ENCODE assay signal across 8 mouse cellular contexts in genomic region chr1:156717751-156718285, GRCm38 (mm10). TPM values are rescaled to one million over a fixed set of nuclear protein-coding genes. Genes with fewer than 3 reads are reported as not detected.
A peak's percentile ranks its signal among the peaks of the same experiment; 100 is the strongest.
DNase-seq lines count a peak whose midpoint lies in the region; ATAC-seq and TF ChIP-seq lines count a peak whose summit lies in the region.

No protein-coding gene starts in this region.

- peak overlapping the region; percentile 96 for H3K27ac ChIP-seq in heart, embryonic 15.5 days
- peak overlapping the region; percentile 92; the same call in 1 of the 2 replicates for H3K27ac ChIP-seq in forebrain, embryonic 12.5 days
- H3K27ac ChIP-seq in midbrain, postnatal 0 days (ENCODE audit: low read depth, low read length), result peak overlapping the region; percentile 92

- H3K4me3 ChIP-seq in heart, embryonic 15.5 days, result peak overlapping the region; percentile 94
- peak overlapping the region; percentile 97 for H3K4me3 ChIP-seq in forebrain, embryonic 12.5 days (replicated peaks)
- H3K4me3 ChIP-seq in midbrain, postnatal 0 days (ENCODE audit: low read depth, low read length), result peak overlapping the region; percentile 86

- H3K4me2 ChIP-seq in heart, embryonic 15.5 days, result peak overlapping the region; percentile 75
- H3K4me2 ChIP-seq in forebrain, embryonic 12.5 days, result peak overlapping the region; percentile 67
- H3K4me2 ChIP-seq in midbrain, postnatal 0 days (ENCODE audit: low read depth, low read length, poor library complexity, severe bottlenecking), result peak overlapping the region; percentile 71

- no peak for ATAC-seq in heart, embryonic 15.5 days (replicated peaks; ENCODE audit: insufficient number of reproducible peaks, insufficient read depth, low FRiP score, low read depth)
- no peak for ATAC-seq in forebrain, embryonic 12.5 days (ENCODE audit: low FRiP score)
- no peak for ATAC-seq in midbrain, postnatal 0 days (ENCODE audit: low FRiP score)

- peaks cover 25% of the 10 kb centered on the region for H3K4me1 ChIP-seq in heart, embryonic 15.5 days (replicated peaks)
- peaks cover 11% of the 10 kb centered on the region for H3K4me1 ChIP-seq in forebrain, embryonic 12.5 days
- H3K4me1 ChIP-seq in midbrain, postnatal 0 days (ENCODE audit: insufficient read depth, low read length), result 0 out of 2 replicates have a peak, but pooled peaks cover 3% of the 10 kb centered on the region

- no peaks in the 10 kb centered on the region for H3K27me3 ChIP-seq in heart, embryonic 15.5 days
- H3K27me3 ChIP-seq in forebrain, embryonic 12.5 days, result peaks cover 16% of the 10 kb centered on the region; the same call in 1 of the 2 replicates
- no peaks in the 10 kb centered on the region for H3K27me3 ChIP-seq in midbrain, postnatal 0 days (ENCODE audit: insufficient read depth, low read length)

- DNase-seq in heart, postnatal 4 days, result no peak
- peak; percentile 65 for DNase-seq in kidney, postnatal 14 days
- DNase-seq in midbrain, postnatal 0 days (ENCODE audit: low spot score), result no peak
- DNase-seq in cerebellum, adult 18-20 months, result no peak
- DNase-seq in right cerebral cortex, adult 2 months (ENCODE audit: low spot score in 2 of 2), result no peak
- DNase-seq in gastrocnemius, postnatal 14 days, result no peak

- H3K9ac ChIP-seq in heart, embryonic 15.5 days, result peak overlapping the region; percentile 91
- peak overlapping the region; percentile 91 for H3K9ac ChIP-seq in forebrain, embryonic 12.5 days
- peak overlapping the region; percentile 90 for H3K9ac ChIP-seq in midbrain, postnatal 0 days (replicated peaks; ENCODE audit: low read length, poor library complexity, severe bottlenecking)

- H3K36me3 ChIP-seq in heart, embryonic 15.5 days, result no peaks in the 10 kb centered on the region
- 0 out of 2 replicates have a peak, but pooled peaks cover 3% of the 10 kb centered on the region for H3K36me3 ChIP-seq in forebrain, embryonic 12.5 days (replicated peaks)
- no peaks in the 10 kb centered on the region for H3K36me3 ChIP-seq in midbrain, postnatal 0 days (ENCODE audit: insufficient read depth, low read length)

- intact Hi-C loops in gastrocnemius, postnatal 14 days (cut with DNase I; ENCODE audit: low total_unique reads), result no loop called here

- 16% methylated on average over 13 of the region's 13 CpGs for WGBS in heart, embryonic 15.5 days
- WGBS in forebrain, embryonic 12.5 days, result 14% methylated on average over 13 of the region's 13 CpGs
- WGBS in midbrain, postnatal 0 days, result 9% methylated on average over 13 of the region's 13 CpGs

- H3K9me3 ChIP-seq in heart, embryonic 15.5 days (replicated peaks), result no peaks in the 10 kb centered on the region
- H3K9me3 ChIP-seq in forebrain, embryonic 12.5 days, result no peaks in the 10 kb centered on the region
- no peaks in the 10 kb centered on the region for H3K9me3 ChIP-seq in midbrain, postnatal 0 days (ENCODE audit: low read length)

- TF ChIP-seq CTCF in midbrain, postnatal 0 days (IDR thresholded peaks at IDR 0.05), result no peak

RNA-seq across cellular contexts. Expression of gene Fam20b, which starts 1.1 kb away (rescaled TPM):
- polyA plus RNA-seq in heart, embryonic 15.5 days (2015; fragmentation: Nextera tagmentation; extraction: Ambion mirVana), result 22.1 and 24.1 TPM in 2 replicates
- 10 to 100 TPM; 52.3 to 54.3 TPM for total RNA-seq in heart, postnatal 4 days (2021)
- 24.6 and 26.8 TPM in 2 replicates for polyA plus RNA-seq in forebrain, embryonic 12.5 days (2016; fragmentation: Nextera tagmentation; extraction: Ambion mirVana)
- total RNA-seq in midbrain, postnatal 0 days (2014; rRNA removed), result 69.9 and 74.3 TPM in 2 replicates
- 30.0 and 32.3 TPM in 2 replicates for polyA plus RNA-seq in midbrain, postnatal 0 days (2015; fragmentation: Nextera tagmentation; extraction: Ambion mirVana)
- total RNA-seq in gastrocnemius, postnatal 14 days (2021), result 10 to 100 TPM; 26.8 to 27.2 TPM

RNA-seq across cellular contexts. Expression of gene Tor3a, which starts 43.7 kb away (rescaled TPM):
- polyA plus RNA-seq in heart, embryonic 15.5 days (2015; fragmentation: Nextera tagmentation; extraction: Ambion mirVana), result 6.5 and 8.6 TPM in 2 replicates
- total RNA-seq in heart, postnatal 4 days (2021), result 10 to 100 TPM; 10.1 to 12.9 TPM
- 4.1 and 5.3 TPM in 2 replicates for polyA plus RNA-seq in forebrain, embryonic 12.5 days (2016; fragmentation: Nextera tagmentation; extraction: Ambion mirVana)
- total RNA-seq in midbrain, postnatal 0 days (2014; rRNA removed), result 2.6 and 3.3 TPM in 2 replicates
- polyA plus RNA-seq in midbrain, postnatal 0 days (2015; fragmentation: Nextera tagmentation; extraction: Ambion mirVana), result 3.1 and 3.5 TPM in 2 replicates
- total RNA-seq in gastrocnemius, postnatal 14 days (2021), result 1 to 10 TPM; 5.3 to 7.4 TPM
